Mouse (Mus musculus) gastrocnemius, adult 18-20 months (tissue): ENCODE results near the gene Vmn2r69. TPM values are rescaled to one million over a fixed set of nuclear protein-coding genes. Genes with fewer than 3 reads are reported as not detected.

Experiments used
- DNase-seq: peaks from one replicate; pipeline ENCODE4 v3.0.0; 2021; ENCODE audit warnings: low spot score
- long read RNA-seq, 2 experiments: library from polyadenylated mRNA; stranded (forward); transcript quantifications; one replicate each; pipeline ENCODE4 v2.0.0; 2021
- total RNA-seq, 2 experiments: library from RNA; stranded (reverse); gene quantifications; 2 replicates each; pipeline ENCODE4 v1.2.3; 2021

Vmn2r69 gene
- total RNA-seq, result not detected
- long read RNA-seq, experiment 1, result 0 reads
- long read RNA-seq, experiment 2, result 0 reads

DNA sequence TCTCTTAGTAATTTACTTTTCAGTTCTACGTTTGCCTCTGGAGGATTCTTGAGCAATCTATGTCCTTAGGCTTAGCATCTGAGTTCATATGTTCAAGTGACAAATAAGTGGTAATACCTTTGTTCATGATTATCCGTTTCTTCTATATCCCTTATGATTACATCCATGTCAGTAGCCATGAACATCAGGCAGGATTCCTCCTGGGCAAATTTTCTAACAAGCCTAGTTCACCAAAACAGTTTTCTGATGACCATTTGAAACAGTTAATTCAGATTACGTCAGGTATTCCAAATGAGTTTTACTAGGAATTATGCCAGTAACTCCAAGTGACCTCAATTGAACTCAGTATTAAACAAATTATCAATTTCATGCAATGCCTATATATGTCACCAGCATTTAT, at the start of gene Vmn2r69:
Vmn2r69 (minus strand) TSS at position 101 of the 400 bp plus-strand sequence.
- DNase-seq, result no peak

Other genes with a start within 250 kb of the Vmn2r69 start
- gene Vmn2r68, start 178.1 kb downstream of the Vmn2r69 start, total RNA-seq, result not detected
- gene Vmn2r71, start 147.2 kb upstream of the Vmn2r69 start, total RNA-seq, result not detected
- gene Vmn2r70, start 153.3 kb upstream of the Vmn2r69 start, total RNA-seq, result not detected